Mouse (Mus musculus): Measurements from ENCODE around the gene Pcdh19. TPM values are rescaled to one million over a fixed set of nuclear protein-coding genes. Genes with fewer than 3 reads are reported as not detected.
"Not testable (repeated sequence)": the region's sequence is repeated elsewhere in the genome, so short reads cannot be mapped to it uniquely, and the experiment has no call there.

The Pcdh19 gene
- 1 to 10 TPM; 8.9 to 9.1 TPM for total RNA-seq (2021)

DNA sequence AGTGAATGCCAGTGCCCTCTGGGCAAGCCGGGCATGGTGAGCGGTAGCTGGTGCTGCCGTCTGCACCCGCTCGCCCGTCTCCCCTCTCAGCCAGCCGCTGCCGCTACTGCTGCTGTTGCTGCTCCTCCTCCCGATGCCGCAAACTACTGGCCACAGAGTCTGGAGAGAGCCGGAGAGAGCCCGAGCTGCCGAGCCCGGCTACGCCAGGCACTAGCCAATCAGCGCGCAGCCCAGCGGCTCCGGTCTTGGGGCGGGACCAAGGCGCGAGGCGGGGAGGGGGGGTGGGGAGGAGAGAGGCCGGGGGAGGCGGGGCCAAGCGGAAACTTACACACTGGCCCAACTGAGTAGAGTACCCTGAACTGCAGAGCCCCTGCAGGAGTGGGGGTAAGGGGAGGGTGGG, at the start of gene Pcdh19:
Pcdh19 (minus strand) TSS at position 148 of the 400 bp plus-strand sequence.
- peak; percentile 74 for DNase-seq (ENCODE audit: low spot score)
- intact Hi-C loops (cut with DNase I): no loop called here

DNA sequence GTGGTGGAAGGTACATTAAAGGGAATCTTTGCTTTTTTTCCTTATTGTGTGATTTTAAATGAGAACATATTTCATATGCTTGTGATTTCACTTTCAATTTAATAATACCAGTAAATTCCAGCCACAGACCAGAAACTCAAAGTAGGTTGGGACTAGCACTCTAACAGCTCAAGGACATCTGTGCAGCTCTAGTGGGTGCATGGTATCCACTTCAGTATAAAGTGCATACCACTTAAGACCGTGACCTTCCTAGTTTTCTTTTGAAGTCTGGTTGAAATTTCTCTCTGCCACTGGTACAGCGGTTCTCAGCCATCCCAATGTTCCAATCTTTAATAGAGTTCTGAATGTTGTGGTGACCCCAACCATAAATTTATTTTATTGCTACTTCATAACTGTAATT, 47.1 kb upstream of the Pcdh19 start:
- intact Hi-C loops (cut with DNase I): loop anchor here (5.0 to 10.0 kb wide), 3 partner anchors 46 to 279 kb away; partner anchors contain the start of gene Tspan6
- DNase-seq (ENCODE audit: low spot score): no peak

GRCm38 (mm10) chrX:133734984-133735383, 46.2 kb upstream of the Pcdh19 start:
- intact Hi-C loops (cut with DNase I): loop anchor here (5.0 to 10.0 kb wide), 3 partner anchors 47 to 280 kb away; partner anchors contain the start of gene Tspan6
- no peak for DNase-seq (ENCODE audit: low spot score)

DNA sequence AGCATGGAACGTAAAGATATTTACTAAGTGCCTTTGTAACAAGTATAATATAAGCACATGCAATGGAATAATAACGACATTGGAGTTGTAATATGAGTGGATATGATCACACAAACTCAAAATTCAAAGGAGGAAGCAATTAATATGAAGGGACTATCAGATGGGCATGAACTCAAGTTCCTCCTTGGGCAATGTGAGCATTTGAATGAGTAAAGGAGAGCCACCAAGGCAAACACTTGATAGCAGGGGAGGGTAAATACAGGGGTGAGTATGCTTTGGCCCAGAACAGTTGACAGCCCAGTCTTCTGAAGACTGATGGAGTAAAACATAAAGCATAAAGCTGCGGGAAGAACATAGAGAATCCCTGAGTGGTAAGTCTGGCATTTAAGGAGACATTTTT, 32.7 kb upstream of the Pcdh19 start:
- intact Hi-C loops (cut with DNase I): no loop called here
- no peak for DNase-seq (ENCODE audit: low spot score)

DNA sequence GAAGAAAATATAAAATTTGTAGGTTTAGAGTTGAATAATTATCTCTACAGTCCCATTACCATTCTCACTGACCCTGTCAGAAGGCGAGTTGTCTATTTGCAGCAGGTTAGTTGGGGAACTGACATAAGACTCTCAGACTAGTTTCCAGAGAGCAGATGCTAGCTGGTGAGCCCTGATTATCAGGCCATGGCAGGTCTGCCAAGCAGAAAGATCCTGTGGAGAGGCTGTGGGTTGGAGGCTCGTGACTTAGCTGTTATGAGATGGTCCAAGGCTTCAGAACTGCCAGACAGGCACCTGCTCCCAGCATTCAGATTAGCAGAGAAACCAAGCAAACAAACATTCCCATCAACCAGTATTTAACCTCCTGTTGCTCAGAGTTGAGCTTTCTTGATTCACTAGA, 21.8 kb upstream of the Pcdh19 start:
- no peak for DNase-seq (ENCODE audit: low spot score)
- intact Hi-C loops (cut with DNase I): no loop called here

DNA sequence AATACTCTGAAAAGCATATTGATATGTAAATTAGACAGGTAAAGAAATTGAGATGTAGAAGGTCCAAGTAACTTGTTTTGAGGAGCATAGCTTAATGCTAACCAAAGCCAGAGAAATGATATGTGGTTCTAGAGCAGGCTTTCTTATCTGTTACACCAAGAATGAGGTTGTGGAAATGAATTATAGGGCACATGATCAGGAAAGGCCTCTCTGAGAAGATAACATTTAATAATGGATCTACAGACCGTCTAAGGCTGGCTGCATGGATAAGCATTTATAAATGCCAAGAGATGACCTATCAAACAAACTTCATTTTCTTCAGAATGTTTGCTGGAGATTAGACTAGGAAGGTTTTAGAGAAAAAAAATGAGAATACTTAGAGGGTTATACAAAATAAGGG, 14.1 kb upstream of the Pcdh19 start:
- intact Hi-C loops (cut with DNase I): no loop called here
- no peak for DNase-seq (ENCODE audit: low spot score)

GRCm38 (mm10) chrX:133697871-133698270, 9.1 kb upstream of the Pcdh19 start:
- DNase-seq (ENCODE audit: low spot score); intact Hi-C loops (cut with DNase I): not testable (repeated sequence)

GRCm38 (mm10) chrX:133696461-133696860, 7.7 kb upstream of the Pcdh19 start:
- DNase-seq (ENCODE audit: low spot score): no peak
- intact Hi-C loops (cut with DNase I): no loop called here

DNA sequence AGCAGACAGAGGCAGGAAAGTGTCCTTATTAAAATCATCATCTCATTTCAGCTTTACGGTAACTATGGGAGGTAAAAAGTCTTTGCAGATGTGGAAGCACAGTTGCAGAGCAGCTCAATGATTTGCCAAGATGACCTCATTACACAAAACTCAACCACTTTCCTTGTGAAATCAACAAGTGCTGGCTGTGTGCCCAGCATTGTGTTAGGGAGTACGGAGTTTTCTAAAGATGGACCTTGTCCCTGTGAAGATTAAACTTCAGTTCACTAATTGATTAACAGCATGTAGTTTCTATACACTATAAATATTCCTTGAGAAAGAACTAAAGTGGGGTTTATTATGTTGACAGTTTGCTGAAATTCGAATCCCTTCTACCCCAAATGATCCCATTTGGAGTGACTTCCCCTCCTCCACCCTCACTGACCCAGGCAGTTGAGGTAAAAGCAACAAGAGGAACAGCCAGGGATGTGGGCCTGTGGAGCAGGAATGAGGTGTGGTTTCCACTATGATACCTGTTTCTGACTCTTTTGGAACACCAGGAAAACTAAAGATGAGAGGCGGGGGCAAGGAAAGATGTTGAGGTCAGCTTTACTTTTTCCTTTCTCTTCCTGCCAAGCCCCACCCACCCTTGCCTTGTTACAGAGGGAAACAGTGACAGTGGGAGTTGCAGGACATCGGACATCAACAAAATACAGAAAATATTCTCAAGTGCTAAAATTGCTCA, 4.4 kb upstream of the Pcdh19 start:
- no peak for DNase-seq (ENCODE audit: low spot score)
- intact Hi-C loops (cut with DNase I): no loop called here

DNA sequence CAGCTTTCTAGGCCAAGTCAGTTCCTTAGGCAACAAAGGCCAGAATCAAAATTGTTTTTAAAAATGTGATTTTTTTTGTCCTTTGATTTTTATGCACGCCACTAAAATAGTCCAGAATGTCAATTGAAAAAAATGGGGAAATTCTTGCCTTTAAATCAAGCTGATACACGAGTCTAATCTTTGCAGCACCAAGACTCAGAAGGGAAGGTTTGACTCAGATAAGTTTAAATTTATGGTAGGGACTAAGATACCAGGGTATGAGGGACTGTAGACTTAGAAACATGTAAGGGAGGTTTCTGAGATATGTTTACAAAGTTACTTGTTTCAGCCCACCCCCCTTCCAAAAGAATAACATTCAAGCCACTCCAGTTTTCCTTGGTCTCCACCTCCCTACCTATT, 3.6 kb upstream of the Pcdh19 start:
- no peak for DNase-seq (ENCODE audit: low spot score)
- intact Hi-C loops (cut with DNase I): no loop called here

- intact Hi-C loops (cut with DNase I): no loop called here
- DNase-seq (ENCODE audit: low spot score): no peak
Observed at GRCm38 (mm10) chrX:133691581-133692391, 3.0 kb upstream of the Pcdh19 start.

DNA sequence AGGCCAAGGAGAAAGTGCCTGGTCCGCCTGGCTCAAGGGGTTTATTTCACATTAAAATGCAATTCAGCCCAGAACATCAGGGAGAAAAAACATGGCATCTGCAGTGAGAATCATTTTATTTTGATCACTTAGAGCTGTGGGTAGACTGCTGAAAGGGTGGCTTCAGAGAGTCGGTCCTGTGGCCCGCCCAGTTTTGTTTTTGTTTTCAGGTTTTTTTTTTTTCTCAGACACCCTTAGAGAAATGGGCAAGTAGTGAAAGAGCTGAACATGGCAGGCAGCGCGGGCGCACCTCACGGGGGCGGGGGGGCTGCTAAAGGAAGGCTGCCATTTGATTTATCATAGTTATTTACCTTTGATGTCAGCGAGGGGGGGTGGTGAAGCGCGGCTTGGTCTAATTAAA, 2.0 kb upstream of the Pcdh19 start:
- no peak for DNase-seq (ENCODE audit: low spot score)
- intact Hi-C loops (cut with DNase I): no loop called here

- DNase-seq (ENCODE audit: low spot score): no peak
- intact Hi-C loops (cut with DNase I): no loop called here
Observed at GRCm38 (mm10) chrX:133689576-133690250, 926 bp upstream of the Pcdh19 start.

GRCm38 (mm10) chrX:133688156-133688555, 631 bp downstream of the Pcdh19 start:
- intact Hi-C loops (cut with DNase I): no loop called here
- DNase-seq (ENCODE audit: low spot score): no peak

DNA sequence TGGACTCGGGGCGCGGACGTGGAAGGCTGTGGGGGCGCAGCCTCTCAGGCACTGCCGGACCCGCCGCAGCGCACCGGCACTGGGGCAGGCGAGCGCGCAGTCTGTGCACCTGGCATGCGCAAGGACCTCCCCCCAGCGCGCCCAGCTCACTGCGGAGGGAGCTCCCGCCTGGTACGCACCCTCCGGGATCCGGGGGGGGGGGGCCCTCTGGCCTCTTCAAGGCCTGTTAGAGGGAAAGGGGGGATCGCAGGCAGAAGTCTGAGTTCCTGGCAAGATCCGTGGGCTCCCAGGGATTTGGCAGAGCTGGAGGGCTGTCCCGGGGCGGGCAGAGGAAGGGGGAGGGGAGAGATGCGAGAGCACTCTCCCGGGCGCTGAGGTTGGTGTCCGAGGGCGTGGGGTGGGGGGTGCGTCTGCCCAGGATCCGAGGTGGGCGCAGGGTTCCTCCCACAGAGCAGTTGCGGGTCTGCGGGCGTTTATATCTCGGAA, 1.1 kb downstream of the Pcdh19 start:
- no peak for DNase-seq (ENCODE audit: low spot score)
- intact Hi-C loops (cut with DNase I): no loop called here

DNA sequence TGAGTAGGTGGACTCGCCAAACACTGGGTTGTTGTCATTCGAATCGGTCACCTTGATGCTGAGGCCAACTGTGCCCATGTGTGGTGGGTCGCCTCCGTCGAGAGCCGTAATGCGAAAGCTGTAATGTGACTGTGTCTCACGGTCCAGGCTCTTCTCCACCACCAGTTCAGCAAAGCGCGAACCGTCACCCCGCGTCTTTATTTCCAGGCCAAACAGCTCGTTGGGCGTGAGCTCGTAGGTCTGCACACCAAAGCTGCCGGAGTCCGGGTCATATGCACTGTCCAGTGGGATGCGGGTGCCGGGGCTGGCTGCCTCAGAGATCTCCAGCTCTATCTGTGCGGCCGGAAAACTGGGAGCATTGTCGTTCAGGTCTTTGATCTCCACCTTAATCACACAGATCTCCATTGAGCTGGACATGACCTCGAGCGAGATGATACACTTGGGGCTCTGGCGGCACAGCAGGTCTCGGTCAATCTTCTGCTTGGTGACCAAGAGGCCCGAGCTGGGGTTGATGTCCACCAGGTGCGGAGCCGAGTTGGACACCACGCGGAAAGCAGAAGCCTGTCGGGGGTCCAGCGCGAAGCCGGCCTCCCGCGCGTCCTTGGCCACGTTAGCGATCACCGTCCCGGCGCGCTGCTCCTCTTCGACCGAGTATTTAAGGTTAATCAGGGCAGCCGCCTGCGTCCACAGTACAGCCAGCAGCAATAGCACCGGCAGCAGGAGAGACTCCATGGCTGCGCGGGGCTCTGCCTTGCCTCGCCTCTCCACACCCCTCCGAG, 2.1 kb downstream of the Pcdh19 start:
- no peak for DNase-seq (ENCODE audit: low spot score)
- intact Hi-C loops (cut with DNase I): no loop called here

DNA sequence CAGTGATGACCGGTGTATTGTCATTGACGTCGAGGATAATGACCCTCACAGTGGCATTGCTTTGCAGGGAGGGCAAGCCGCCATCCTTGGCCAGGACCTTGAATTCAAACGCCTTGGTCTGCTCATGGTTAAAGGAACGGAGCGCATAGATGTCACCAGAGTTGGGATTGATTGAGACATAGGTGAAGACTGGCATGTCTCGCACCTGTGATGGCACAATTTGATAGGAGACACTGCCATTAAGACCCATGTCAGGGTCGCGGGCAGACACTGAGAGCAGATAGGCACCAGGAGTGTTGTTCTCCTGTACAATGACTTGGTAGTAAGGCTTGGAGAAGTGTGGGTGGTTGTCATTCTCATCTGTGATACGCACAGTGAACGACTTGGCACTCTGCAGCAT, 3.2 kb downstream of the Pcdh19 start:
- intact Hi-C loops (cut with DNase I): no loop called here
- DNase-seq (ENCODE audit: low spot score): no peak

- DNase-seq (ENCODE audit: low spot score): no peak
- intact Hi-C loops (cut with DNase I): no loop called here
Observed at GRCm38 (mm10) chrX:133683961-133684360, 4.8 kb downstream of the Pcdh19 start.

GRCm38 (mm10) chrX:133675121-133675520, 13.7 kb downstream of the Pcdh19 start:
- intact Hi-C loops (cut with DNase I): no loop called here
- no peak for DNase-seq (ENCODE audit: low spot score)

GRCm38 (mm10) chrX:133673796-133674195, 15.0 kb downstream of the Pcdh19 start:
- intact Hi-C loops (cut with DNase I): no loop called here
- DNase-seq (ENCODE audit: low spot score): no peak
